Mouse (Mus musculus) G1E (cell line): ENCODE measurements around the gene Clint1.

ENCODE experiments used
- CTCF ChIP-seq: IDR thresholded peaks from 2 replicates; pipeline ENCODE4 v1.5.1; 2012; ENCODE audit warnings: low read depth, low read length, inconsistent platforms, mixed read lengths
- POLR2AphosphoS5 ChIP-seq: IDR thresholded peaks from 2 replicates; pipeline ENCODE4 v1.6.1; 2012; ENCODE audit warnings: low read depth, low read length, inconsistent platforms; ENCODE audit not compliant: insufficient replicate concordance

GRCm38 (mm10) chr11:45900233-45901015, 48.6 kb downstream of the Clint1 start:
- TF ChIP-seq CTCF (no peak), POLR2AphosphoS5 (no peak)
